Mouse (Mus musculus): ENCODE results near the gene Elavl3.
A peak's percentile ranks its signal among the peaks of the same experiment; 100 is the strongest.

Elavl3 gene

GRCm38 (mm10) chr9:22057031-22057517 lies 5.3 kb upstream of the Elavl3 start:
- no peak for DNase-seq

- DNase-seq = no peak
Observed at GRCm38 (mm10) chr9:22056303-22056910, 4.6 kb upstream of the Elavl3 start.

- no peak for DNase-seq
Observed at GRCm38 (mm10) chr9:22055713-22056112, 3.9 kb upstream of the Elavl3 start.

GRCm38 (mm10) chr9:22054411-22055076 lies 2.7 kb upstream of the Elavl3 start:
- DNase-seq = peak; percentile 59 to 66

- no peak for DNase-seq
Observed at GRCm38 (mm10) chr9:22053657-22054056, 1.8 kb upstream of the Elavl3 start.

- no peak for DNase-seq
Observed at GRCm38 (mm10) chr9:22051161-22051957, 464 bp downstream of the Elavl3 start.

GRCm38 (mm10) chr9:22050351-22050889 lies 1.4 kb downstream of the Elavl3 start:
- peak; percentile 34 to 54 for DNase-seq

GRCm38 (mm10) chr9:22049721-22050270 lies 2.0 kb downstream of the Elavl3 start:
- DNase-seq = no peak

- no peak for DNase-seq
Observed at GRCm38 (mm10) chr9:22049315-22049714, 2.5 kb downstream of the Elavl3 start.

- no peak for DNase-seq
Observed at GRCm38 (mm10) chr9:22047329-22047728, 4.5 kb downstream of the Elavl3 start.

- no peak for DNase-seq
Observed at GRCm38 (mm10) chr9:22041832-22042231, 10.0 kb downstream of the Elavl3 start.

- DNase-seq = no peak
Observed at GRCm38 (mm10) chr9:22037826-22038225, 14.0 kb downstream of the Elavl3 start.

- DNase-seq = no peak
Observed at GRCm38 (mm10) chr9:22035300-22036044, 16.4 kb downstream of the Elavl3 start.

- no peak for DNase-seq
Observed at GRCm38 (mm10) chr9:22030386-22030785, 21.4 kb downstream of the Elavl3 start.

GRCm38 (mm10) chr9:22028467-22028866 lies 23.4 kb downstream of the Elavl3 start:
- DNase-seq = no peak

GRCm38 (mm10) chr9:22024592-22024991 lies 27.2 kb downstream of the Elavl3 start:
- no peak for DNase-seq

- no peak for DNase-seq
Observed at GRCm38 (mm10) chr9:22017208-22017825, 34.5 kb downstream of the Elavl3 start.

GRCm38 (mm10) chr9:22016245-22016644 lies 35.6 kb downstream of the Elavl3 start:
- no peak for DNase-seq

- DNase-seq = no peak
Observed at GRCm38 (mm10) chr9:22012731-22013130, 39.1 kb downstream of the Elavl3 start.

- DNase-seq = no peak
Observed at GRCm38 (mm10) chr9:22011055-22011454, 40.8 kb downstream of the Elavl3 start.

GRCm38 (mm10) chr9:22004546-22004945 lies 47.3 kb downstream of the Elavl3 start:
- DNase-seq = no peak

GRCm38 (mm10) chr9:22003163-22003554 lies 48.7 kb downstream of the Elavl3 start:
- no peak for DNase-seq

Data from lung, adult 18-20 months (tissue).